15 mouse cellular contexts compared by ENCODE assay signal in genomic region chr10:99390609-99391183, GRCm38 (mm10).
"Had no signal": no experiment of that assay in that cellular context is flagged by ENCODE, and none has a peak within 500 bp of the region (broad histone marks: within the 10 kb centered on the region; RNA-seq: fewer than 3 reads in every experiment).

No protein-coding gene starts in this region.

- H3K9me3 ChIP-seq: kidney, embryonic 15.5 days; liver, embryonic 13.5 days; lung, embryonic 15.5 days; midbrain, embryonic 13.5 days had no signal

- H3K9ac ChIP-seq: kidney, embryonic 15.5 days; liver, embryonic 13.5 days; liver, postnatal 0 days; lung, embryonic 15.5 days; midbrain, embryonic 13.5 days had no signal

- ATAC-seq: intestine, embryonic 16.5 days; liver, postnatal 0 days; midbrain, embryonic 13.5 days had no signal

- DNase-seq: kidney, adult 2 months; kidney, postnatal 14 days; liver; liver, embryonic 13.5 days; liver, postnatal 0 days; lung, postnatal 14 days; right cerebral cortex, adult 18-20 months; right cerebral cortex, postnatal 25 days; thymus, adult 2 months; thymus, postnatal 25 days had no signal

- H3K4me1 ChIP-seq: liver, embryonic 13.5 days; lung, embryonic 15.5 days; midbrain, embryonic 13.5 days had no signal

- H3K4me2 ChIP-seq: kidney, embryonic 15.5 days; liver, embryonic 13.5 days; lung, embryonic 15.5 days; midbrain, embryonic 13.5 days had no signal

- H3K27ac ChIP-seq: kidney, embryonic 15.5 days; liver, embryonic 13.5 days; lung, embryonic 15.5 days; macrophage; midbrain, embryonic 13.5 days had no signal

- H3K27me3 ChIP-seq: kidney, embryonic 15.5 days; liver, embryonic 13.5 days; lung, embryonic 15.5 days had no signal

- H3K36me3 ChIP-seq: kidney, embryonic 15.5 days; liver, embryonic 13.5 days; lung, embryonic 15.5 days; midbrain, embryonic 13.5 days had no signal

- H3K4me3 ChIP-seq: kidney, embryonic 15.5 days; liver, embryonic 13.5 days; lung, embryonic 15.5 days; midbrain, embryonic 13.5 days had no signal
